Mouse (Mus musculus) CD8-positive naive resting alpha-beta T cell, adult 57 days (primary cell): ENCODE measurements around the gene Stk31. TPM values are rescaled to one million over a fixed set of nuclear protein-coding genes. Genes with fewer than 3 reads are reported as not detected.

Experiments used
- total RNA-seq: library from RNA; stranded (reverse); gene quantifications from one replicate; pipeline ENCODE4 v1.2.4, GENCODE M21; 2023

Gene Stk31
- not detected for total RNA-seq

GRCm38 (mm10) chr6:49395316-49395715, at the start of gene Stk31:
Gene Stk31, plus strand, starts transcription at chr6:49395604.

GRCm38 (mm10) chr6:49367159-49368054, 28.0 kb upstream of the Stk31 start, which contains the start of gene Fam221a:
Gene Fam221a, plus strand, starts transcription at chr6:49367739.

Other genes with a start within 250 kb of the Stk31 start
- not detected for gene Igf2bp3, start 180.6 kb upstream of the Stk31 start, total RNA-seq
- gene Tra2a, start 131.6 kb upstream of the Stk31 start, total RNA-seq: 181 TPM
- gene Ccdc126, start 76.3 kb upstream of the Stk31 start, total RNA-seq: 6.7 TPM
- gene Fam221a, start 27.9 kb upstream of the Stk31 start, total RNA-seq: 6.1 TPM